Mouse (Mus musculus): ENCODE results near the gene Hsd3b1.
"Not testable (repeated sequence)": the region's sequence is repeated elsewhere in the genome, so short reads cannot be mapped to it uniquely, and the experiment has no call there.

Gene Hsd3b1

DNA sequence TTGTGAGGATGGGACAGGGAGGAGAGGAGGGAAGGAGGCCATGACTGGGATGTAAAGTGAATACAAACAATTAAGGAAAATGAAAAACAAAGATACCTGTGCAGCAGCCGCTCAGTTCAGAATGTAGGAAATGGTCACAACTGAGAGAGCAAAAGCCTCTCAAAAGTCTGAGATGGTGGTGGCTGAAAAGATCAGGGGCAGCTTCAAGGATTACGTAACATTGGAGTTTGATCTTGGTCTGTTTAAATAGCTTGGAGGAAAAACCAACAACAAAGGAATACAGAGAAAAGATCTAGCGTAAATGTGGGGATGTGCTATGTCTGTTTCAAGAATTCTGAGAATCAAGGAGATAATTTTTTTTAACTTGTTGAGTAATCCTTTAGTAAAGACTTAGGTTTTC is at the start of gene Hsd3b1:
Gene Hsd3b1, minus strand, starts transcription at position 219 of the 400 bp plus-strand sequence.
- DNase-seq (ENCODE audit: low read depth, low spot score) = no peak

DNA sequence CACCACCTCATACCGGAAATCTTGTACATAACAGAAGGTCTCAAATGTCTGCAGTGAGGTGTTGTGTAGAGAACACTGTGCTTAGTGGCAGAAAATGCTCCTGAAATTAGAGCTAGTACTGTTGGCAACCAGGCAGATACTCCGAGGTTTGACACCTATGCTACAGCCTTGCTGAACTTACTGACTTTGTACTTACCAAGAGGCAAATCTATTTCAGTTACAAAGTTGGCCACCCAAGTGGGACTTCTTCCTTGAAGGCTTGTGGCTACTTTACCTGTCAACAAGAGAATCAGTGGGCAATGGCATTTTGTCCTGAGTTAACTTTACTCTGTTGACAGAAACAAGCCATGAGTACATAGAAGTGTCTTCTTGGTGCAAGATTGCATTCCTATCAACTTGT is 38.0 kb upstream of the Hsd3b1 start:
- DNase-seq (ENCODE audit: low read depth, low spot score) = no peak

GRCm38 (mm10) chr3:98895071-98895601 is 35.5 kb upstream of the Hsd3b1 start:
- no peak for DNase-seq (ENCODE audit: low read depth, low spot score)

- no peak for DNase-seq (ENCODE audit: low read depth, low spot score)
These were observed 33.6 kb upstream of the Hsd3b1 start, which contains the start of gene Hao2 for GRCm38 (mm10) chr3:98893057-98893772. Gene Hao2 (minus strand): TSS chr3:98893239.

GRCm38 (mm10) chr3:98890430-98890829 is 30.8 kb upstream of the Hsd3b1 start:
- no peak for DNase-seq (ENCODE audit: low read depth, low spot score)

- no peak for DNase-seq (ENCODE audit: low read depth, low spot score)
These were observed 28.6 kb upstream of the Hsd3b1 start for GRCm38 (mm10) chr3:98888206-98888605.

DNA sequence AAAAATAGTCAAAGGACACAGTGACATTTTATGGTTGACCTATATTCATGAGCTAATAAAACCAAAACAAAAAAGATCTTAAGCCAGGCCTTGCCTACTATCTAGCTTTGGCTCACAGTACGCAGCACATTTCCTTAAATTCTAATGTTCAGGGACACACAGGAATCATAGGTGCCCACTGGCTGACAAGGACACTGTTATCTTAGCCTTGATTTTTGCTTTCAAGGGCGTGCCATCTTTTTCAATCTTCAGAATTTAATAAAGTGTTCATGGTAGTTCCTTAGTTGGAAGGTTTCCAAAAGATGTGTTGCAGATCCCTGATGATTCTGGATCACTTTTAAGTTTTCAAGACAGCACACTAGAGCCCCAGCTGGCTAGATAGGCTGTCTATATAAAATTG is 21.2 kb upstream of the Hsd3b1 start:
- DNase-seq (ENCODE audit: low read depth, low spot score) = no peak

- DNase-seq (ENCODE audit: low read depth, low spot score) = no peak
These were observed 20.6 kb upstream of the Hsd3b1 start for GRCm38 (mm10) chr3:98880216-98880615.

DNA sequence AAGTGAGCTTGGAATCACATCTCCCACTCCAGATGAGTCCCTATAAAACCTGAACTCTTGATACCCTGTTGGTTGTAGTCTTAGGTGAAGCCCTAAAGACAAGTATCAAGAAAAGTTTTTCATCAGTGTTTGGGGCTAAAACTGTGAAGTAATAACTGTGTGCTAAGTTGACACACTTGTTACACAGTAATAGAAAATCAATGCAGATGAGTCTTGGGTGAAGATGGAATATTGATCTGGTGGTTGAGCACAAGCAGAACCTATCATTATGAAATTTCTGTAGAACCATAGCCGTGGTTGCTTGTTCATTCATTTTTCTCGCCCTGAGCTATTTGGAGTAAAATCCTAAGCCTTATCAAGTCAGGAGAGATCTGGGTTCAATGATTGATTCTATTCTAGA is 8.6 kb upstream of the Hsd3b1 start:
- no peak for DNase-seq (ENCODE audit: low read depth, low spot score)

- no peak for DNase-seq (ENCODE audit: low read depth, low spot score)
These were observed 3.2 kb upstream of the Hsd3b1 start for GRCm38 (mm10) chr3:98862800-98863199.

DNA sequence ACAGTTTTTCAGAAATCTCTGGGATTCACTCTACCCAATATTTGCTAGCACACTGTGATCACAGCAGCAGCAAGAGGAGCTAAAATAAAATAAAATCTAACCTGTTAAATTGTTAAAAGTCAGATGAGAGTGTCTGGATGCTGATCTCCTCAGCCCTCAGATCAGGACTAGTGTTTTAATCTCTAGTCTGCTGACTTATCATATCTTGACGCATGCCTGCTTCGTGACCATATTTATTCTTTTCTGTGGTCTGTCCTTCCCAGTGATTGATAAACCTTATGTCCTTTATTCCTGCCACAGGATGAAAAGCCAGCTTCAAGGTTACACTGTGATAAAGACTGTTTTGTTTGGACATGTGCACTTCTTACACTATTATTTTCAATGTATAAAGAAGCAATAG is 1.5 kb downstream of the Hsd3b1 start:
- DNase-seq (ENCODE audit: low read depth, low spot score) = no peak

DNA sequence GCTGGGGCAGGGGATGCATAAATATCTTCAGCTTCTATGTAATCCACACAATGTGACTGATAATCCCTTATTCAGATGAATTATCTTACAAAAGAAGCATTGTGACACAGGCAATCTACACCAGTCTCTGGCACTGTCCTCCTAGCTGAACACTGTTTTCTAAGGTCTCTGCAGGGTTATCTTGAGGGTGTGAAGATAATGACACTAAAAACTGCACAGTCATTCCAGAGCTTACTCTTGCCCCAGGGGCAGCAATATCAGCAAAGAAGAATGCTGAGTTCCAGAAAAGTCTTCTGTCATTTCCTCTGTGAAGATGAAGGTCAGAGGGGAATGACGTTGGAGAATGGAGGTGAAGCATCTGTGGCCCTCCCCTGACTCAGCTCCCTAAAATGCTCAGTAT is 2.7 kb downstream of the Hsd3b1 start:
- no peak for DNase-seq (ENCODE audit: low read depth, low spot score)

DNA sequence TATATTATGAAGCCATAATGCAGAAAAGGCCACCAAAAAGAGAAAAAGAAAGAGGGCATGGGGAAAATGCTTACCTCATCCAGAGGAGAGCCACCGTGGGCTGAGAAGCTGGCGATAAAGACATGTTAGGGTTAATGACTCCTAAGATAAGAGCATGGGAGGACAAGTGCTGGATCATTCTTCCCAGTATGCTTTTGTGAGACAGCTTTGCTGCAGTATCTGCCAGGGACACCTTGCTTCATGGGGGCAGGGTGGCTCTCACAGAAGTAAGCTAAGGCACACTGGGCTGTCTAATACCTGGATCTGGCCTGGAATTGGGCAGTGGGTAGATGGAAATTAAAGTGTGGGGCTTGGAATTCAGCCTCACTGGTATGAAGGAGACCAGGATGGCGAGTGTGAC is 4.4 kb downstream of the Hsd3b1 start:
- no peak for DNase-seq (ENCODE audit: low read depth, low spot score)

- no peak for DNase-seq (ENCODE audit: low read depth, low spot score)
These were observed 5.9 kb downstream of the Hsd3b1 start for GRCm38 (mm10) chr3:98853685-98854084.

DNA sequence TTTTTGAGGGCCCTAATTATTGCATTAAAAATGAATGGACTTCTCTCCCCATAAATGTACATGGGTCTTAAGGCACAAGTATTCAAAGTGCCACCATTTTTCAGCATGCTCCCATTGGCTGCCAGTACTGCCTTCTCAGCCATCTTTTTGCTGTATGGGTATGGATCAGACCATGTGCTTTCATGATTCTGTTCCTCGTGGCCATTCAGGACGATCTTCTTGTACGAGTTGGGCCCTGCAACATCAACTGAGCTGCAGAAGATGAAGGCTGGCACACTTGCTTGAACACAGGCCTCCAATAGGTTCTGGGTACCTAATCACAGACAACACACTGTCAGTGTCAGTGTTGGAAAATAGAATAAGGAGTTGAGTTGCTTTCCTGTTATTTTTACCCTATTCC is 6.5 kb downstream of the Hsd3b1 start:
- DNase-seq (ENCODE audit: low read depth, low spot score) = no peak

DNA sequence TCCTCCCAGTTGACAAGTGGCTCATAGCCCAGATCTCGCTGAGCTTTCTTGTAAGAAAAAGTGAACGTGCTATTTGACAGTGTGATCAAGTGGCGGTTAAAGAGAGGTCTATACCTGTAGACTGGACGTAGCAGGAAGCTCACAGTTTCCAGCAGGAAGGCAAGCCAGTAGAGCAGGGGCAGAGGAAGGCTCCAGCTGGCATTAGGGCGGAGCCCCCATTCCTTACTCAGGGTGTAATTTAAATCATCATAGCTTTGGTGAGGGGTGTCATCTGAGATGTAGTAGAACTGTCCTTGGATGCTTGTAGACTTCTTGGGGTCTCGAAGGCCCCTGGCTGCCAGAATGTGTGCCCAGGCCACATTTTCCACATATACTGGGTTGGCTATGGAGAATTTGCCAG is 7.0 kb downstream of the Hsd3b1 start:
- DNase-seq (ENCODE audit: low read depth, low spot score) = no peak

- DNase-seq (ENCODE audit: low read depth, low spot score) = no peak
These were observed 7.7 kb downstream of the Hsd3b1 start for GRCm38 (mm10) chr3:98851853-98852252.

- DNase-seq (ENCODE audit: low read depth, low spot score) = no peak
These were observed 9.3 kb downstream of the Hsd3b1 start for GRCm38 (mm10) chr3:98850262-98850661.

- no peak for DNase-seq (ENCODE audit: low read depth, low spot score)
These were observed 10.7 kb downstream of the Hsd3b1 start for GRCm38 (mm10) chr3:98848898-98849297.

GRCm38 (mm10) chr3:98814101-98814670 is 45.4 kb downstream of the Hsd3b1 start, which contains the start of gene Hsd3b6:
Gene Hsd3b6 (minus strand): TSS chr3:98814443.
- no peak for DNase-seq (ENCODE audit: low read depth, low spot score)

GRCm38 (mm10) chr3:98812653-98813052 is 46.9 kb downstream of the Hsd3b1 start:
- DNase-seq (ENCODE audit: low read depth, low spot score) = not testable (repeated sequence)

GRCm38 (mm10) chr3:98805032-98805431 is 54.6 kb downstream of the Hsd3b1 start:
- DNase-seq (ENCODE audit: low read depth, low spot score) = not testable (repeated sequence)

All from retina, postnatal 7 days (tissue).